Mouse (Mus musculus) heart, adult 2 months (tissue): Measurements from ENCODE around the gene Lce3b. TPM values are rescaled to one million over a fixed set of nuclear protein-coding genes. Genes with fewer than 3 reads are reported as not detected.
A peak's percentile ranks its signal among the peaks of the same experiment; 100 is the strongest.

Experiments used
- DNase-seq, 2 experiments: peaks; one replicate each; pipeline ENCODE4 v3.0.0; 2021
- H3K27ac ChIP-seq: fragments of 200-600 bp; 2 replicates; pipeline ENCODE4 v1.8.1; 2022
- H3K27me3 ChIP-seq: fragments of 200-500 bp; 2 replicates; pipeline ENCODE4 v1.6.1; 2012; ENCODE audit warnings: mild to moderate bottlenecking, low read length, inconsistent platforms, mixed read lengths; ENCODE audit not compliant: control insufficient read depth, insufficient read depth
- H3K36me3 ChIP-seq: fragments of 200-500 bp; 2 replicates; pipeline ENCODE4 v1.6.1; 2012; ENCODE audit warnings: low read length, inconsistent platforms; ENCODE audit not compliant: control insufficient read depth, insufficient read depth
- H3K4me1 ChIP-seq: fragments of 200-500 bp; 2 replicates; pipeline ENCODE4 v1.6.1; 2011; ENCODE audit warnings: low read length; ENCODE audit not compliant: control insufficient read depth, insufficient read depth
- H3K4me3 ChIP-seq: fragments of 200-600 bp; 2 replicates; pipeline ENCODE4 v1.8.1; 2022
- H3K79me2 ChIP-seq: fragments of 200-500 bp; replicated peaks from 2 replicates; pipeline ENCODE4 v1.6.1; 2012; ENCODE audit warnings: mild to moderate bottlenecking, inconsistent platforms, low read length, moderate library complexity, mixed read lengths; ENCODE audit not compliant: control insufficient read depth, insufficient read depth
- H3K9ac ChIP-seq: fragments of 200-500 bp; 2 replicates; pipeline ENCODE4 v1.6.1; 2012; ENCODE audit warnings: low read depth, mild to moderate bottlenecking, control low read depth, inconsistent platforms, low read length, mixed read lengths
- CTCF ChIP-seq: fragments of 200-600 bp; IDR thresholded peaks from 2 replicates; pipeline ENCODE4 v1.8.1; 2022; ENCODE audit warnings: antibody characterized with exemption, mild to moderate bottlenecking, moderate library complexity
- EP300 ChIP-seq: fragments of 200-500 bp; IDR thresholded peaks from 2 replicates; pipeline ENCODE4 v1.6.1; 2011; ENCODE audit warnings: low read depth, low read length, control low read depth; ENCODE audit not compliant: insufficient read depth
- POLR2A ChIP-seq: fragments of 200-500 bp; IDR thresholded peaks from 2 replicates; pipeline ENCODE4 v1.6.1; 2011; ENCODE audit warnings: mild to moderate bottlenecking, low read depth, low read length, control low read depth; ENCODE audit not compliant: insufficient read depth
- WGBS: fragments of 180-500 bp; shearing (Covaris S2); methylation state at CpG from one replicate; pipeline ENCODE4 v1.1.7; 2018; 5-methylcytosine and 5-hydroxymethylcytosine counted together
- intact Hi-C: fragments of 180-260 bp; cut with DNase I; formaldehyde crosslinking; loops from one replicate; pipeline ENCODE4 v1.15.1; 2025
- long read RNA-seq: library from polyadenylated mRNA; stranded (forward); transcript quantifications from one replicate; pipeline ENCODE4 v2.0.0, GENCODE M21; 2021
- polyA plus RNA-seq: library from polyadenylated mRNA; depleted of rRNA; stranded (reverse); fragments of >200 nt; gene quantifications from 2 replicates; pipeline ENCODE4 v1.2.3, GENCODE M21; 2012; rRNA removed
- total RNA-seq, 2 experiments: library from RNA; stranded (reverse); gene quantifications; 2 replicates each; pipeline ENCODE4 v1.2.3; 2021

Gene Lce3b
- not detected for total RNA-seq
- polyA plus RNA-seq = not detected in 2 replicates
- long read RNA-seq = 0 reads

GRCm38 (mm10) chr3:92932679-92933078 is at the start of gene Lce3b:
Lce3b (plus strand) TSS chr3:92932979.
- Histone ChIP-seq H3K27ac (no peak within 1 kb of the TSS), H3K27me3 (no peaks in the 10 kb centered on the region), H3K4me3 (no peak within 1 kb of the TSS), H3K4me1 (no peaks in the 10 kb centered on the region), H3K36me3 (no peaks in the 10 kb centered on the region), H3K79me2 (no peaks in the 10 kb centered on the region), H3K9ac (no peak within 1 kb of the TSS)
- TF ChIP-seq EP300 (no peak), CTCF (no peak), POLR2A (no peak)
- intact Hi-C loops = no loop called here
- WGBS = 58% methylated on average over 2 of the region's 2 CpGs
- no peak for DNase-seq

- 48% methylated on average over 3 of the region's 3 CpGs for WGBS
- no peak overlapping the region for H3K27ac ChIP-seq
- intact Hi-C loops = no loop called here
These were observed 38.7 kb upstream of the Lce3b start for GRCm38 (mm10) chr3:92894063-92894462.

GRCm38 (mm10) chr3:92894489-92894888 is 38.3 kb upstream of the Lce3b start:
- H3K36me3 ChIP-seq = no peaks in the 10 kb centered on the region
- DNase-seq = no peak
- no peak overlapping the region for H3K4me3 ChIP-seq
- TF ChIP-seq EP300 (no peak), POLR2A (no peak), CTCF (no peak)
- H3K9ac ChIP-seq = no peak overlapping the region
- intact Hi-C loops = no loop called here
- no peaks in the 10 kb centered on the region for H3K4me1 ChIP-seq
- H3K79me2 ChIP-seq = no peaks in the 10 kb centered on the region
- no peaks in the 10 kb centered on the region for H3K27me3 ChIP-seq
- WGBS = 29% methylated on average over 1 of the region's 1 CpGs
- H3K27ac ChIP-seq = no peak overlapping the region

More at GRCm38 (mm10) chr3:92894063-92894462, 38.7 kb upstream of the Lce3b start:
- Histone ChIP-seq H3K9ac (no peak overlapping the region), H3K36me3 (no peaks in the 10 kb centered on the region), H3K4me1 (no peaks in the 10 kb centered on the region), H3K27me3 (no peaks in the 10 kb centered on the region), H3K4me3 (no peak overlapping the region), H3K79me2 (no peaks in the 10 kb centered on the region)
- DNase-seq = no peak
- TF ChIP-seq EP300 (no peak), POLR2A (no peak), CTCF (no peak)

GRCm38 (mm10) chr3:92902992-92903391 is 29.8 kb upstream of the Lce3b start:
- no peak for DNase-seq
- H3K9ac ChIP-seq = no peak overlapping the region
- H3K4me3 ChIP-seq = no peak overlapping the region
- 14% methylated on average over 3 of the region's 3 CpGs for WGBS
- no peaks in the 10 kb centered on the region for H3K4me1 ChIP-seq
- intact Hi-C loops = no loop called here
- no peaks in the 10 kb centered on the region for H3K79me2 ChIP-seq
- peak; percentile 66 for TF ChIP-seq CTCF
- TF ChIP-seq POLR2A = no peak
- H3K36me3 ChIP-seq = no peaks in the 10 kb centered on the region
- H3K27ac ChIP-seq = no peak overlapping the region
- no peaks in the 10 kb centered on the region for H3K27me3 ChIP-seq

GRCm38 (mm10) chr3:92903640-92904039 is 29.1 kb upstream of the Lce3b start:
- WGBS = 21% methylated on average over 4 of the region's 4 CpGs
- DNase-seq = no peak
- TF ChIP-seq EP300 (no peak), POLR2A (no peak), CTCF (peak; percentile 32)
- H3K4me3 ChIP-seq = no peak overlapping the region
- no peaks in the 10 kb centered on the region for H3K36me3 ChIP-seq
- H3K79me2 ChIP-seq = no peaks in the 10 kb centered on the region
- intact Hi-C loops = no loop called here
- H3K27me3 ChIP-seq = no peaks in the 10 kb centered on the region
- no peak overlapping the region for H3K9ac ChIP-seq
- H3K27ac ChIP-seq = no peak overlapping the region
- H3K4me1 ChIP-seq = no peaks in the 10 kb centered on the region

GRCm38 (mm10) chr3:92905182-92905581 is 27.6 kb upstream of the Lce3b start:
- H3K27me3 ChIP-seq = no peaks in the 10 kb centered on the region
- intact Hi-C loops = no loop called here
- H3K4me1 ChIP-seq = no peaks in the 10 kb centered on the region
- H3K79me2 ChIP-seq = no peaks in the 10 kb centered on the region
- H3K36me3 ChIP-seq = no peaks in the 10 kb centered on the region
- no peak overlapping the region for H3K27ac ChIP-seq
- TF ChIP-seq EP300 = no peak
- TF ChIP-seq POLR2A = no peak
- TF ChIP-seq CTCF = no peak
- WGBS = 40% methylated on average over 3 of the region's 3 CpGs
- no peak overlapping the region for H3K9ac ChIP-seq
- H3K4me3 ChIP-seq = no peak overlapping the region
- no peak for DNase-seq

- intact Hi-C loops = no loop called here
- no peak overlapping the region for H3K27ac ChIP-seq
- H3K9ac ChIP-seq = no peak overlapping the region
- H3K27me3 ChIP-seq = no peaks in the 10 kb centered on the region
- DNase-seq = no peak
- H3K36me3 ChIP-seq = no peaks in the 10 kb centered on the region
- no peaks in the 10 kb centered on the region for H3K79me2 ChIP-seq
- no peak overlapping the region for H3K4me3 ChIP-seq
- TF ChIP-seq POLR2A = no peak
- TF ChIP-seq CTCF = peak; percentile 69
- H3K4me1 ChIP-seq = no peaks in the 10 kb centered on the region
- WGBS = 25% methylated on average over 4 of the region's 4 CpGs
These were observed 25.2 kb upstream of the Lce3b start for GRCm38 (mm10) chr3:92907571-92907970.
